Mouse (Mus musculus) limb, embryonic 10.5 days (tissue): Measurements from ENCODE around the gene Dnajb14. TPM values are rescaled to one million over a fixed set of nuclear protein-coding genes. Genes with fewer than 3 reads are reported as not detected.
A peak's percentile ranks its signal among the peaks of the same experiment; 100 is the strongest.
"Not testable (repeated sequence)": the region's sequence is repeated elsewhere in the genome, so short reads cannot be mapped to it uniquely, and the experiment has no call there.

Experiments used
- DNase-seq: peaks from one replicate; pipeline ENCODE4 v3.0.0-alpha.2; 2017; ENCODE audit warnings: low spot score
- H3K27ac ChIP-seq: fragments of 300-500 bp; sonication (generic); 2 replicates; pipeline ENCODE4 v1.5.1; 2016; ENCODE audit warnings: mild to moderate bottlenecking
- H3K27me3 ChIP-seq: fragments of 300-500 bp; sonication (generic); 2 replicates; pipeline ENCODE4 v1.6.1; 2016; ENCODE audit warnings: low read depth, mild to moderate bottlenecking; ENCODE audit not compliant: poor library complexity, severe bottlenecking
- H3K36me3 ChIP-seq: fragments of 300-500 bp; sonication (generic); 2 replicates; pipeline ENCODE4 v1.6.1; 2016; ENCODE audit warnings: mild to moderate bottlenecking, moderate library complexity
- H3K4me1 ChIP-seq: fragments of 300-500 bp; sonication (generic); 2 replicates; pipeline ENCODE4 v1.6.1; 2016
- H3K4me3 ChIP-seq: fragments of 300-500 bp; sonication (generic); 2 replicates; pipeline ENCODE4 v1.5.1; 2016; ENCODE audit warnings: mild to moderate bottlenecking, moderate library complexity
- H3K9me3 ChIP-seq: fragments of 300-500 bp; sonication (generic); replicated peaks from 2 replicates; pipeline ENCODE4 v1.6.1; 2016; ENCODE audit warnings: mild to moderate bottlenecking
- WGBS: fragments of 180-500 bp; shearing (Covaris S2); methylation state at CpG from one replicate; pipeline ENCODE4 v1.1.7; 2016; 5-methylcytosine and 5-hydroxymethylcytosine counted together
- polyA plus RNA-seq: library from polyadenylated mRNA; unstranded; fragments of >200 nt; fragmentation: Nextera tagmentation; extraction: Ambion mirVana; gene quantifications from 2 replicates; pipeline ENCODE4 v1.2.1, GENCODE M21; 2016

The Dnajb14 gene
- polyA plus RNA-seq, 1 experiment from 2014 or later, result 6.8 TPM

GRCm38 (mm10) chr3:137951819-137952218 is 84.3 kb downstream of the Dnajb14 start:
- Histone ChIP-seq H3K27me3 (no peaks in the 10 kb centered on the region), H3K27ac (peak overlapping the region; percentile 66), H3K36me3 (no peaks in the 10 kb centered on the region), H3K4me1 (peaks cover 39% of the 10 kb centered on the region), H3K9me3 (no peaks in the 10 kb centered on the region), H3K4me3 (no peak overlapping the region)
- WGBS, result 26% methylated on average over 7 of the region's 7 CpGs
- DNase-seq, result no peak

- no peaks in the 10 kb centered on the region for H3K36me3 ChIP-seq
- no peak overlapping the region for H3K4me3 ChIP-seq
- H3K9me3 ChIP-seq, result no peaks in the 10 kb centered on the region
- 64% methylated on average over 4 of the region's 4 CpGs for whole genome bisulfite sequencing
- H3K27me3 ChIP-seq, result no peaks in the 10 kb centered on the region
- peak overlapping the region; percentile 66 for H3K27ac ChIP-seq
- peaks cover 39% of the 10 kb centered on the region for H3K4me1 ChIP-seq
- peak; percentile 40 for DNase-seq
Measured at GRCm38 (mm10) chr3:137952225-137952913, 84.9 kb downstream of the Dnajb14 start.

GRCm38 (mm10) chr3:137952914-137953880 is 85.7 kb downstream of the Dnajb14 start:
- Histone ChIP-seq H3K4me3 (no peak overlapping the region), H3K9me3 (no peaks in the 10 kb centered on the region), H3K27me3 (no peaks in the 10 kb centered on the region), H3K27ac (peak overlapping the region; percentile 36), H3K36me3 (no peaks in the 10 kb centered on the region), H3K4me1 (peaks cover 39% of the 10 kb centered on the region)
- 66% methylated on average over 14 of the region's 14 CpGs for WGBS
- DNase-seq, result peak; percentile 76

GRCm38 (mm10) chr3:137954256-137954916 is 86.9 kb downstream of the Dnajb14 start:
- no peaks in the 10 kb centered on the region for H3K36me3 ChIP-seq
- H3K4me1 ChIP-seq, result peaks cover 39% of the 10 kb centered on the region
- DNase-seq, result no peak
- H3K27ac ChIP-seq, result no peak overlapping the region
- H3K9me3 ChIP-seq, result no peaks in the 10 kb centered on the region
- no peak overlapping the region for H3K4me3 ChIP-seq
- WGBS, result 63% methylated on average over 23 of the region's 23 CpGs
- no peaks in the 10 kb centered on the region for H3K27me3 ChIP-seq

- H3K4me1 ChIP-seq, result peaks cover 39% of the 10 kb centered on the region
- WGBS, result 26% methylated on average over 16 of the region's 16 CpGs
- no peaks in the 10 kb centered on the region for H3K27me3 ChIP-seq
- H3K9me3 ChIP-seq, result no peaks in the 10 kb centered on the region
- H3K27ac ChIP-seq, result peak overlapping the region; percentile 19; the same call in 1 of the 2 replicates
- H3K4me3 ChIP-seq, result peak overlapping the region; percentile 34
- no peaks in the 10 kb centered on the region for H3K36me3 ChIP-seq
- DNase-seq, result no peak
Measured at GRCm38 (mm10) chr3:137955560-137956081, 88.1 kb downstream of the Dnajb14 start.

GRCm38 (mm10) chr3:137957864-137958263 is 90.4 kb downstream of the Dnajb14 start:
- H3K4me1 ChIP-seq, result peaks cover 26% of the 10 kb centered on the region

GRCm38 (mm10) chr3:137958352-137958751 is 90.9 kb downstream of the Dnajb14 start:
- H3K4me3 ChIP-seq, result no peak overlapping the region
- DNase-seq, result no peak
- no peaks in the 10 kb centered on the region for H3K27me3 ChIP-seq
- no peaks in the 10 kb centered on the region for H3K9me3 ChIP-seq
- peaks cover 21% of the 10 kb centered on the region for H3K4me1 ChIP-seq
- H3K36me3 ChIP-seq, result no peaks in the 10 kb centered on the region
- no peak overlapping the region for H3K27ac ChIP-seq
- WGBS, result 96% methylated on average over 4 of the region's 4 CpGs

More at GRCm38 (mm10) chr3:137957864-137958263, 90.4 kb downstream of the Dnajb14 start:
- no peak for DNase-seq
- no peaks in the 10 kb centered on the region for H3K9me3 ChIP-seq
- H3K36me3 ChIP-seq, result no peaks in the 10 kb centered on the region
- WGBS, result 93% methylated on average over 9 of the region's 9 CpGs
- no peak overlapping the region for H3K27ac ChIP-seq
- H3K27me3 ChIP-seq, result no peaks in the 10 kb centered on the region
- no peak overlapping the region for H3K4me3 ChIP-seq

- H3K27me3 ChIP-seq, result no peaks in the 10 kb centered on the region
- H3K36me3 ChIP-seq, result no peaks in the 10 kb centered on the region
- H3K4me1 ChIP-seq, result peaks cover 12% of the 10 kb centered on the region
- no peaks in the 10 kb centered on the region for H3K9me3 ChIP-seq
- WGBS, result 87% methylated on average over 4 of the region's 4 CpGs
- DNase-seq, result no peak
- no peak overlapping the region for H3K27ac ChIP-seq
- no peak overlapping the region for H3K4me3 ChIP-seq
Measured at GRCm38 (mm10) chr3:137959456-137959855, 92.0 kb downstream of the Dnajb14 start.

GRCm38 (mm10) chr3:137961736-137962385 is 94.4 kb downstream of the Dnajb14 start:
- DNase-seq, result no peak
- H3K9me3 ChIP-seq, result no peaks in the 10 kb centered on the region

GRCm38 (mm10) chr3:137963508-137963907 is 96.0 kb downstream of the Dnajb14 start:
- DNase-seq, result no peak
- Histone ChIP-seq H3K9me3 (no peaks in the 10 kb centered on the region), H3K4me1 (no peaks in the 10 kb centered on the region), H3K36me3 (no peaks in the 10 kb centered on the region), H3K27ac (no peak overlapping the region), H3K4me3 (no peak overlapping the region), H3K27me3 (no peaks in the 10 kb centered on the region)
- WGBS, result 79% methylated on average over 8 of the region's 8 CpGs

More at GRCm38 (mm10) chr3:137961736-137962385, 94.4 kb downstream of the Dnajb14 start:
- Histone ChIP-seq H3K4me1 (no peaks in the 10 kb centered on the region), H3K27me3 (no peaks in the 10 kb centered on the region), H3K36me3 (no peaks in the 10 kb centered on the region), H3K27ac (no peak overlapping the region), H3K4me3 (no peak overlapping the region)
- WGBS, result 68% methylated on average over 8 of the region's 8 CpGs

GRCm38 (mm10) chr3:137964014-137964413 is 96.5 kb downstream of the Dnajb14 start:
- 93% methylated on average over 1 of the region's 1 CpGs for WGBS
- not testable (repeated sequence) for H3K27me3 ChIP-seq, H3K36me3 ChIP-seq, DNase-seq, H3K9me3 ChIP-seq, H3K4me3 ChIP-seq, H3K4me1 ChIP-seq, H3K27ac ChIP-seq
